Mouse (Mus musculus) kidney, postnatal 4 days (tissue): Measurements from ENCODE around the gene Lsamp.

Experiments
- DNase-seq, 2 experiments: peaks; one replicate each; pipeline ENCODE4 v3.0.0; 2021; ENCODE audit warnings: mixed read lengths in 2 of 2

Lsamp gene

GRCm38 (mm10) chr16:39984205-39984634 lies at the start of gene Lsamp:
Lsamp (plus strand) TSS chr16:39984361.
- DNase-seq, result peak; percentile 79

- no peak for DNase-seq
These were observed 26.5 kb upstream of the Lsamp start for GRCm38 (mm10) chr16:39957686-39958085.

GRCm38 (mm10) chr16:39972712-39973111 lies 11.4 kb upstream of the Lsamp start:
- no peak for DNase-seq

GRCm38 (mm10) chr16:39984635-39985291 lies 602 bp downstream of the Lsamp start:
- DNase-seq, result peak; percentile 24 to 44

- DNase-seq, result no peak
These were observed 4.3 kb downstream of the Lsamp start for GRCm38 (mm10) chr16:39988466-39988865.

GRCm38 (mm10) chr16:39994821-39995220 lies 10.7 kb downstream of the Lsamp start:
- no peak for DNase-seq

- DNase-seq, result no peak
These were observed 24.6 kb downstream of the Lsamp start for GRCm38 (mm10) chr16:40008800-40009199.

GRCm38 (mm10) chr16:40011106-40011505 lies 26.9 kb downstream of the Lsamp start:
- no peak for DNase-seq

GRCm38 (mm10) chr16:40022611-40023010 lies 38.5 kb downstream of the Lsamp start:
- no peak for DNase-seq

- no peak for DNase-seq
These were observed 52.6 kb downstream of the Lsamp start for GRCm38 (mm10) chr16:40036719-40037118.

GRCm38 (mm10) chr16:40059546-40059945 lies 75.4 kb downstream of the Lsamp start:
- no peak for DNase-seq

GRCm38 (mm10) chr16:40059968-40060367 lies 75.8 kb downstream of the Lsamp start:
- DNase-seq, result no peak

- no peak for DNase-seq
These were observed 76.3 kb downstream of the Lsamp start for GRCm38 (mm10) chr16:40060491-40060890.

GRCm38 (mm10) chr16:40075556-40075955 lies 91.4 kb downstream of the Lsamp start:
- peak; percentile 62 to 65 for DNase-seq

GRCm38 (mm10) chr16:40080224-40080623 lies 96.1 kb downstream of the Lsamp start:
- no peak for DNase-seq

GRCm38 (mm10) chr16:40104329-40104728 lies 120.2 kb downstream of the Lsamp start:
- no peak for DNase-seq

GRCm38 (mm10) chr16:40182918-40183317 lies 198.8 kb downstream of the Lsamp start:
- DNase-seq, result no peak

GRCm38 (mm10) chr16:40187987-40188590 lies 203.9 kb downstream of the Lsamp start:
- no peak for DNase-seq

- no peak for DNase-seq
These were observed 210.2 kb downstream of the Lsamp start for GRCm38 (mm10) chr16:40194401-40194800.

GRCm38 (mm10) chr16:40194839-40195238 lies 210.7 kb downstream of the Lsamp start:
- DNase-seq, result no peak

GRCm38 (mm10) chr16:40228627-40229026 lies 244.5 kb downstream of the Lsamp start:
- DNase-seq, result no peak

- DNase-seq, result no peak
These were observed 248.9 kb downstream of the Lsamp start for GRCm38 (mm10) chr16:40233066-40233465.

GRCm38 (mm10) chr16:40234151-40234895 lies 250.2 kb downstream of the Lsamp start:
- no peak for DNase-seq

GRCm38 (mm10) chr16:40271859-40272258 lies 287.7 kb downstream of the Lsamp start:
- DNase-seq, result no peak
